Mouse (Mus musculus): ENCODE data around the gene Pde8b.

Pde8b gene

GRCm38 (mm10) chr13:95249511-95250456 is at the start of gene Pde8b:
Pde8b (minus strand) TSS chr13:95250336.
- DNase-seq (ENCODE audit: low spot score) = peak; percentile 7

GRCm38 (mm10) chr13:95291983-95292382 is 41.8 kb upstream of the Pde8b start:
- no peak for DNase-seq (ENCODE audit: low spot score)

GRCm38 (mm10) chr13:95288027-95288426 is 37.9 kb upstream of the Pde8b start:
- no peak for DNase-seq (ENCODE audit: low spot score)

GRCm38 (mm10) chr13:95286989-95287388 is 36.9 kb upstream of the Pde8b start:
- peak; percentile 18 for DNase-seq (ENCODE audit: low spot score)

GRCm38 (mm10) chr13:95281740-95282673 is 31.9 kb upstream of the Pde8b start:
- peak; percentile 18 for DNase-seq (ENCODE audit: low spot score)

GRCm38 (mm10) chr13:95278426-95279025 is 28.4 kb upstream of the Pde8b start:
- DNase-seq (ENCODE audit: low spot score) = no peak

- DNase-seq (ENCODE audit: low spot score) = no peak
Observed at GRCm38 (mm10) chr13:95264691-95265090, 14.6 kb upstream of the Pde8b start.

- no peak for DNase-seq (ENCODE audit: low spot score)
Observed at GRCm38 (mm10) chr13:95260886-95261789, 11.0 kb upstream of the Pde8b start.

GRCm38 (mm10) chr13:95260391-95260790 is 10.3 kb upstream of the Pde8b start:
- DNase-seq (ENCODE audit: low spot score) = no peak

GRCm38 (mm10) chr13:95257083-95257482 is 6.9 kb upstream of the Pde8b start:
- DNase-seq (ENCODE audit: low spot score) = no peak

GRCm38 (mm10) chr13:95255083-95255482 is 4.9 kb upstream of the Pde8b start:
- DNase-seq (ENCODE audit: low spot score) = no peak

GRCm38 (mm10) chr13:95243026-95243425 is 7.1 kb downstream of the Pde8b start:
- DNase-seq (ENCODE audit: low spot score) = no peak

- no peak for DNase-seq (ENCODE audit: low spot score)
Observed at GRCm38 (mm10) chr13:95237488-95237887, 12.6 kb downstream of the Pde8b start.

- no peak for DNase-seq (ENCODE audit: low spot score)
Observed at GRCm38 (mm10) chr13:95235261-95235660, 14.9 kb downstream of the Pde8b start.

GRCm38 (mm10) chr13:95231366-95232138 is 18.6 kb downstream of the Pde8b start:
- DNase-seq (ENCODE audit: low spot score) = no peak

- DNase-seq (ENCODE audit: low spot score) = no peak
Observed at GRCm38 (mm10) chr13:95230326-95230725, 19.8 kb downstream of the Pde8b start.

- DNase-seq (ENCODE audit: low spot score) = no peak
Observed at GRCm38 (mm10) chr13:95224491-95224890, 25.6 kb downstream of the Pde8b start.

- no peak for DNase-seq (ENCODE audit: low spot score)
Observed at GRCm38 (mm10) chr13:95223427-95223772, 26.7 kb downstream of the Pde8b start.

- peak; percentile 13 for DNase-seq (ENCODE audit: low spot score)
Observed at GRCm38 (mm10) chr13:95222569-95223426, 27.3 kb downstream of the Pde8b start.
